9 mouse cellular contexts compared by ENCODE assay signal in genomic region chr16:34094446-34095092, GRCm38 (mm10).
DNase-seq lines count a peak whose midpoint lies in the region; ATAC-seq and TF ChIP-seq lines count a peak whose summit lies in the region.
"Had no signal": no experiment of that assay in that cellular context is flagged by ENCODE, and none has a peak within 500 bp of the region (broad histone marks: within the 10 kb centered on the region; RNA-seq: fewer than 3 reads in every experiment).

No protein-coding gene starts in this region.

- peak; percentile 35 for ATAC-seq in liver, postnatal 0 days
- ATAC-seq in neutrophil, adult 5-6 weeks (ENCODE audit: extremely low read depth, insufficient number of reproducible peaks, low FRiP score, poor library complexity, severe bottlenecking): peak; percentile 23; the same call in 1 of the 2 replicates

- no peak for TF ChIP-seq POLR2A in brain, embryonic 14.5 days (IDR thresholded peaks at IDR 0.05; ENCODE audit: borderline replicate concordance, extremely low read depth, insufficient read depth, insufficient read length, poor library complexity, severe bottlenecking)
- no peak for TF ChIP-seq POLR2A in heart, adult 2 months (IDR thresholded peaks at IDR 0.05; ENCODE audit: insufficient read depth, low read depth, low read length)

- H3K4me2 ChIP-seq in liver, postnatal 0 days (ENCODE audit: low read depth, low read length): peak overlapping the region; percentile 82

- H3K9me3 ChIP-seq in liver, postnatal 0 days (ENCODE audit: low read length): no peaks in the 10 kb centered on the region

- no peak for TF ChIP-seq EP300 in heart, adult 2 months (IDR thresholded peaks at IDR 0.05; ENCODE audit: insufficient read depth, low read depth, low read length)
- no peak for TF ChIP-seq EP300 in liver, postnatal 0 days (IDR thresholded peaks at IDR 0.05; ENCODE audit: low read depth)

- H3K9ac ChIP-seq in heart, adult 2 months (ENCODE audit: low read depth, low read length): peak overlapping the region; percentile 45
- peak overlapping the region; percentile 68; the same call in 1 of the 2 replicates for H3K9ac ChIP-seq in liver, postnatal 0 days (replicated peaks)

- no peaks in the 10 kb centered on the region for H3K36me3 ChIP-seq in heart, adult 2 months (ENCODE audit: control insufficient read depth, insufficient read depth, low read length)
- no peaks in the 10 kb centered on the region for H3K36me3 ChIP-seq in liver, postnatal 0 days (replicated peaks; ENCODE audit: insufficient read depth, low read length)

- peak overlapping the region; percentile 56 for H3K4me3 ChIP-seq in heart, adult 2 months
- H3K4me3 ChIP-seq in liver, postnatal 0 days (ENCODE audit: low read depth, low read length): peak overlapping the region; percentile 66
- H3K4me3 ChIP-seq: myocyte had no signal

- H3K27ac ChIP-seq in heart, adult 2 months: peak overlapping the region; percentile 45
- H3K27ac ChIP-seq in liver, postnatal 0 days (ENCODE audit: low read depth): no peak overlapping the region

- no peaks in the 10 kb centered on the region for H3K27me3 ChIP-seq in heart, adult 2 months (ENCODE audit: control insufficient read depth, insufficient read depth, low read length)
- 0 out of 2 replicates have a peak, but pooled peaks cover 4% of the 10 kb centered on the region for H3K27me3 ChIP-seq in liver, postnatal 0 days (ENCODE audit: insufficient read depth, low read length)

- peak; percentile 18; the same call in 1 of the 2 replicates for TF ChIP-seq CTCF in brain, embryonic 14.5 days (IDR thresholded peaks at IDR 0.05; ENCODE audit: borderline replicate concordance, extremely low read depth, insufficient read depth, insufficient read length)
- TF ChIP-seq CTCF in heart, adult 2 months (IDR thresholded peaks at IDR 0.05): peak; percentile 51
- peak; percentile 35; the same call in 1 of the 2 replicates for TF ChIP-seq CTCF in liver, postnatal 0 days (IDR thresholded peaks at IDR 0.05; ENCODE audit: low read depth)

- no peaks in the 10 kb centered on the region for H3K79me2 ChIP-seq in heart, adult 2 months (replicated peaks; ENCODE audit: control insufficient read depth, insufficient read depth, low read length)

- WGBS in heart, adult 2 months: 1% methylated on average over 16 of the region's 16 CpGs
- whole genome bisulfite sequencing in liver, postnatal 0 days (ENCODE audit: insufficient replicate concordance): under 1% methylated on average over 16 of the region's 16 CpGs

- intact Hi-C loops in heart, adult 2 months (cut with DNase I): no loop called here

- 0 out of 2 replicates have a peak, but pooled peaks cover 1% of the 10 kb centered on the region for H3K4me1 ChIP-seq in heart, adult 2 months (ENCODE audit: control insufficient read depth, insufficient read depth, low read length)
- H3K4me1 ChIP-seq in liver, postnatal 0 days (ENCODE audit: insufficient read depth): peaks cover 14% of the 10 kb centered on the region

- DNase-seq in layer of hippocampus, adult 9-11 months: peak; percentile 44
- DNase-seq in layer of hippocampus, postnatal 25 days (ENCODE audit: extremely low spot score in 1 of 2, low spot score in 1 of 2): no peak
- DNase-seq in brain, embryonic 14.5 days (ENCODE audit: low read depth): peak; percentile 89
- DNase-seq in heart, adult 2 months: peak in 1 of 2 experiments; percentile 54
- DNase-seq in kidney, adult 18-20 months: peak; percentile 26
- DNase-seq in liver, postnatal 0 days: peak; percentile 29
- no peak for DNase-seq in Muller cell, postnatal 12 days (ENCODE audit: inconsistent ontology term)

Comparison
In these comparisons a context has a peak if more than half of its experiments do, and no peak if none do; other contexts are left out.
1. DNase-seq: peak in layer of hippocampus, adult 9-11 months (single experiment), brain, embryonic 14.5 days (single experiment), kidney, adult 18-20 months (single experiment) and liver, postnatal 0 days (single experiment); none in layer of hippocampus, postnatal 25 days (0 of 2) and Muller cell, postnatal 12 days (single experiment).
2. Peak in every context shown above with its lines, with median percentiles within 50 percentile points of each other: CTCF ChIP-seq.